Mouse (Mus musculus) CD4-positive, CD25-positive, alpha-beta regulatory T cell, adult 2 months (primary cell): ENCODE measurements around the gene Igsf3.

Experiments used
- DNase-seq: peaks from one replicate; pipeline ENCODE4 v3.0.0-alpha.2; 2012; ENCODE audit warnings: low read depth, low spot score

Gene Igsf3

DNA sequence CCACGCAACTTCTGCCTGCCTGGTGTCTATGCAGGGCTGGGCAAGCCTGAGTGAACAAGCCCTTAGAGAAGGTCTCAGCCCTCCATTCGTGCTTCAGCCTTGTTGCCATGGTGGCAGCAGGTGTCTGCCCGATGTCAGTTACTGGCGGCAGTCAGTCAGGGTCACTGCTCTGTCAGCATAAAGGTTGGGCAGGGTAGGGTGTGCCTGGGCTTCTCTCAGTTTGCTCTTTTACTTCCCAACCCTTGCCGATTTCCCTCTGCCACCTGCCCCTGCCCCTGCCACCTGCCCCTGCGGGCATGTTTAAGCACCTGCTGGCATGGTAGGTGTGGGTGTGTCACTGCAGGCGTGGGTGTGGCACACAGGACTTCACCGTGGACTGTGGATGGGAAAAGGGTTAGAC is 67.6 kb downstream of the Igsf3 start:
- no peak for DNase-seq

- no peak for DNase-seq
These were observed 70.4 kb downstream of the Igsf3 start for GRCm38 (mm10) chr3:101447239-101447638.

GRCm38 (mm10) chr3:101448765-101449164 is 71.9 kb downstream of the Igsf3 start:
- DNase-seq, result no peak

DNA sequence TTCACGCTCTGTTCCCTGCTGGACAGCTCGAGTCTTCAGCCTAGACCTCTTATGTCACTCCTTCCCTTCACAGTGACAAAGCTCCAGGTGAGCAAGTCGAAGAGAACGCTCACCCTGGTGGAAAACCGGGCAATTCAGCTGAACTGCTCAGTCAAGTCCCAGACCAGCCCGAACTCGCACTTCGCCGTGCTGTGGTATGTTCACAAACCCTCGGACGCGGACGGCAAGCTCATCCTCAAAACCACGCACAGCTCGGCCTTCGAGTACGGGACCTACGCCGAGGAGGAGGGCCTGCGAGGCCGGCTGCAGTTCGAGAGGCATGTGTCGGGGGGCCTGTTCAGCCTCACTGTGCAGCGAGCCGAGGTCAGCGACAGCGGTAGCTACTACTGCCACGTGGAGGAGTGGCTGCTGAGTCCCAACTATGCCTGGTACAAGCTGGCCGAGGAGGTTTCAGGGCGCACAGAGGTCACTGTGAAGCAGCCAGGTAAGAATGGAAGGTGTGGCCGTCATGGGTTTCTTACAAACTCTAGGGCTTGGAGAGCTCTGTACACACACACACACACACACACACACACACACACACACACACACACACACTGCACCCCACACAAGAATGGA is 74.0 kb downstream of the Igsf3 start:
- DNase-seq, result no peak

DNA sequence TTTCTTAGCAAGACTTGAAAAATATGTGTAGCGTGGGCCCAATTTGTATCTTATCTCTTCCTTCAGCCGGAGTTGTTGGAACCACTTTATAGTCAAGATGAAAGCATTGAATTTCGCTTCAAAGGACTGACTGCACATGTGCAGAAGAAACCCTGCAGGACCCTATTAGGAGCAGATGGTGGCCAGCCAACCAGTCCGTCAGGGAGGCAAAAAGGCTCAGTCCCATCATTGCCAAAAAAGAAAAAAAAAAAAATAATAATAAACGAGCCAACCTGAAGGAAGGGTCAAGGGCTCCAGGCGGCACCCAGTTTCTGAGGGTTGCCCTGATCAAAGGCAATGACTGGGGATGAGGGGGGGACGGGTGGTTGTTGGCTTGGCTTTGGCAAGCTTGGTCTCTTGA is 83.7 kb downstream of the Igsf3 start:
- DNase-seq, result no peak

- DNase-seq, result no peak
These were observed 84.2 kb downstream of the Igsf3 start for GRCm38 (mm10) chr3:101461046-101461445.

DNA sequence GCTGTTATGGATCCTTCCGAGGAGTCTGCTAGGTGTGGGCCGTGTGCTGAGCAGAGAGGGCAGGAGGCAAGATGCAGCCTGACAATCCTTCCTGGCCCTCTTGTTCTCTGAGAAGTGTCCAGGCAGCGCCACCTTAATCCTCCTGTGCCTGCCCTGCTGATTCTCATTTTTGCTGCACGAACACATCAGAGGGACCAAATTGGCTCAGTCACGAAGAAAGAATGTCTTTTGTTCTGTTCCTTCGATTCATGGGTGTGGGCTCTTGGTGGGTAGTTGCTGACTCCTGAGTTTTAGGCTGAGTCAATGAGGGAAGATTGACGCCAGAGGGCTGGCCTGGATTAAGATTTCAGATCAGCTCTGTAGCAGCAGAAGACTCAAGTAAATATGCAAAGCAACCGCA is 84.9 kb downstream of the Igsf3 start:
- DNase-seq, result no peak

- peak; percentile 88 for DNase-seq
These were observed 85.4 kb downstream of the Igsf3 start for GRCm38 (mm10) chr3:101462294-101462693.

DNA sequence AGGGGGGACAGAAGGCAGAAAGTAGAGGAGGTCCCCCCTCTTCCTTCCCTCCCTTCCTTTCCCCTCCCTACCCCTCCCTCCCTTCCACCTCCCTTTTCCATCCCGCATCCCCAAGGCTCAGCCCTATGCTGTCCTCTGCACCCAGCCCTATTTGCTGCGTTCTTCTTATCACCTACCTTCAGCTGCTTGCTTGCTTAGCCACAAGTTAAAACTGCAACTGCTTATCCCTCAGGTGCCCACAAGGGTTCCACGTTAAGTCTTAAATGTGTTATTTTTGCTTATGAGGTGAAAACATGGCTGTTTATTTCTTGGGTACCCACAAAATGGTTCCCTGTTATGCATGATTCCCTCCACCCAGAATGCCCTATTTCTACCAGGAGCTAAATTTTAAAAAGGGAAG is 86.6 kb downstream of the Igsf3 start:
- DNase-seq, result no peak

- no peak for DNase-seq
These were observed 92.8 kb downstream of the Igsf3 start for GRCm38 (mm10) chr3:101469675-101470074.

DNA sequence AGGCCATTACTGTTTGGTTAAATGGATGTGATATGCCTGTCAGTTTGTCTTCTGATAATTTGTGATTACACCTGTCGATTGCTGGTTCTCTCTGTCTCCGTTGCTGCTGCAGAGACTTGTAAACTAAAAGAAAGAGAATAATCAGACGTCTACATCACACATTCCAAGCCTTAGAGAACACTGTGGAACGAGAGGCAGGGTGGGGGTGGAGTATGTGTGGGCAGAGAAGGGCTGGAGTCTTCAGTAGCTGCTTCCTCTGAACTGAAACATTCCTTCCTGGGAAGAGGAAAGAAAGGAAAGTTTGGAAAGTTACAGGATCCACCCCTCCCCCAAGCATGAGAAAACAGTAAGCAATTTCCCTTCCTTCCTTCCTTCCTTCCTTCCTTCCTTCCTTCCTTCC is 95.0 kb downstream of the Igsf3 start:
- no peak for DNase-seq

DNA sequence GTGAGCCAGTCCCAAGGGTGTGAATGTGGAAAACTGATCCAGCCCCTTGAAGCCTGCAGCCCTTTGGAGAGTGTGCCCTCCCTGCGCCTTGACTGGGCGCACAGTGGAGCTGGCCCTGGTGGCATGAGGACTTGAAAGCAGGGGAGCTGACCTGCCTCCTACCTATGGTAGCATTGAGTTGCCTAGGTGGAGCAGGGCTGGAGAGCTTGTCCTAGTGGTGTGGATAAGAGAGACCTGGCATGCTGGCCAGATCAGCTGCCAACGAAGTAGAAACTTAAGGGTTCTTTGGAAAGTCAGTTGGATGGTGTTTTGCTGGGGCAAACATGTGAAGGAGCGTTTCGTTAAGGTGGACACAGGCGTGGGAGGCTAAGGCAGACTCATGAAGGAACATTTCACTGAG is 105.1 kb downstream of the Igsf3 start:
- DNase-seq, result no peak

DNA sequence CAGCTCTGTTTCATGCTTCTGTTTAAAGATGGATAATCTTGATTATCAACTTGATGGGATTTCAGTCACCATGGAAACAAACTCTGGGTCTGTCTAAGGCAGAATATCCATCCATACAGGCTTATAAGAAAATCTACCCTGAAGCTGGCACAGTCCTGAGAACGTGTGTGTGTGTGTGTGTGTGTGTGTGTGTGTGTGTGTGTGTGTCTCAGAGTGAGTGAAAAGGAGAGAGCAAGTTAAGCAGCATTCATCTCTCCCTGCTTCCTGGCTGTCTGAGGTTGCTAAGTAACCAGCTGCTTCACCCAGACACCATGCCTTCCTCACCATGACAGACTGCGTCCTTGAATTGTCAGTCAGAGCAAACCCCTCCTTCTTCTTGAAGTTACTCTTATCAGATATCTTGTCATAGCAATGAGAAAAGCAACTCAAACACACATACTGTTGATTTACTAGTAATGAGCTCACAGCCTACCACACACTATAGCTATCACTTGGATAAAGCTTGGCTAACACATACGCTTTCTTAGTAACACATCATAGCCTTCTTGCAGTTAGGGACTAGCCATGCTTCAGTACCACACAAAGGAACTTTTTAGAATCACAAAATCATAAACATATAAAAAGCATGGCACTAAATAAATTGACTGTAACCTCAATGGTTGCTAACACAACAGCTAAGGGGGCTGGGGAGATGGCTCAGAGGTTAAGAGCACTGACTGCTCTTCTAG is 106.5 kb downstream of the Igsf3 start:
- no peak for DNase-seq

DNA sequence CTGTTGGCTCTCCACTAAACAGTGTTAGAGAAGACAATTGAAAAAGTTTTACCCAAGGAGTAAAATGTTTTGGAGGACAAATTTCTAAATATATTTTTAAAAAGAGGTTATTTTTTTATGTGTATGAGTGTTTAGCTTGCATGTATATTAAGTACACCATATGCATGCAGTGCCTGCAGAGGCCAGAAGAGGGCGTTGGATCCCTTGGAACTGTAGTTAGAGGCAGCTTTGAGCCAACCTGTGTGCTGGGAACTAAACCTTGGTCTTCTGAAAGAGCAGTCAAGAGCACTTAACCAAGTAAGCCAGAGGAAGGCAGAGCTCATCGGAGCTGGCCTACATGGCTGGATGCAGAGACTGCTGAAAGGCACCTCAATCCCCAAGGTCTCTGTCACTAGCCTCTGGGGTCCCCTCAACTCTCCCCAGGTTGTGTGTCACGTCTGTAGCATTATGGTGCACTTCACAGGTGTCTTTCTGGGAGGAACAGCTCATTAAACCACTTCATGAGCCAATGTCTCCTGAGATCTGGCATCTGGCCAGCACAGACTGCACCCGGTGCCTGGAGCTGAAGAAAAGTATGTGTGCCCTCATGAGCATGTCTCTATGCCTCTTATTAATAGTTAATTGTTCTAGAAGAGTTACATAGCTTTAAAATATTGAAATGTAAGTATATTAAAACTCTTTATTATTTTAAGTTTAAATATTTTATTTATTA is 109.3 kb downstream of the Igsf3 start:
- peak; percentile 31 for DNase-seq

- no peak for DNase-seq
These were observed 110.6 kb downstream of the Igsf3 start for GRCm38 (mm10) chr3:101487436-101487835.

DNA sequence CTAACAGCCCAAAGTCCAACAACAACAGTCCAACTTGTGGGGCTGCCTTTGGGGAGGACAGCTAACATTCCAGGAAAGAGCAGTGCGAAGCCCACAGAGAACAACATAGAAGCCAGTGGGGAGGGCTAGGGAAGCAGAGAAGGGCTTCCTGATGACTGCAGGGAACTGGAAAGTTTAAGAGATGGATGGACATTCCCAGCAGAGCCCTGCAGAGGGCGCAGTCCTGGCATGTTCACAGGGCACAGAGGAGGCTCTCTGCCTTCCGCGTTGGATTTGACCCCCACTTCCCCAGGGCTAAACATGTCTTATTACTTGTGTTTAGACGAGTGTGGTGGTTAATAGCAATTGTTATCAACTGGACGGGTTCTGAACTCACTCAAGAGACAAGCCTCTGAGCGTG is 111.3 kb downstream of the Igsf3 start:
- DNase-seq, result no peak

GRCm38 (mm10) chr3:101490515-101490914 is 113.6 kb downstream of the Igsf3 start:
- no peak for DNase-seq

GRCm38 (mm10) chr3:101492908-101493307 is 116.0 kb downstream of the Igsf3 start:
- no peak for DNase-seq

DNA sequence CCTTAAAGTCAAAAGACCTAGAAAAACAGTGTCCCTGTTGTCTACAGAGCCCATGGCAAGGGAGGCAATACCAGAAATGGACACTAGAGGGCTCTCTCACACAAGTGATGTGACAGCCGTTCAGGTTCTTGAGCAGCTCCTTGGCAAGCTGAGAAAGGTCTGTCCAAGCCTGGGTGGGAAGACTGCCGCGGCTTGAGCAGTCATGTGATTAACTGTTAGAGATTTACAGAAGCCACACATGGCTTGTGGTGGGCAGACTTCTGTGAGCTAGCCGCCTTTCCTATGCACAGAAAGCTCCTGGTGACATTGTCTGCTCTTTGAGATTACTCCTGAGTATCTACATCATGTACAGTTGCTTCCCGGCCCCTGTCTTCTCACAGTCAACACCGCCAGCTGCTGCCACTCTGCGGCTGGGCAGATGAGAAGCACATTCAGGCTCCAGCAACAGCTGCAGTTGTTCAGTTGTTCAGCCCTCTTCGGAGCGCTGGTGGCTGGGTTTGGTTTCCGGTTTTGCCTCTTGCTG is 117.1 kb downstream of the Igsf3 start:
- DNase-seq, result peak; percentile 93

DNA sequence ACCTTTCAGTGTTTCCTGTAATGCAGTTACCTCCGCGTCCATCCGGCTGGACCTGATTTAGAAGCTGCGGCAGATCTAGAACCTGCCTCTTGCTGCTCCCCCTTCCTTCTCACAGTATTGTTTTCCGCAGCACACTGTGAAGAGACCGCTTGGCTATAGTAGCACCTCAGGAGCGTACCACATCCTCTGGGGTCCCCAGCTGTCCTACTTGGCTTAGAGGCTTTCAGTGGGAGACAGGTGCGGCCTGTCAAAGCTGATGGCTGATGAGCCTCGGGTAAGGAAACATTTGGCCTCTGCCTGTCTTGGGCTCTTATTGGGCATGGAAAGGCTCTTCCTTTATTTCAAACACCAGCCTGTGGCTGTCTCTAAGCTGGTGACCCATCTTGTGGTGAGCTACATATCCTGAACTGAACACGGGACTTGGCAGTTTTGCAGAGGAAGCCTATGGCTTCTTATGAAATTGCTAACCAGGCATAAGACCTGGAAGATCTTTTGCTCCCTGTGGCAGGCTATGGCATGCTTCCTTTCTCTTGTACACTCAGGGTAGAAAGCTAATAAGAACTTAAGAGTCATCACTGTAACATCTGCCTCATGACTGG is 120.6 kb downstream of the Igsf3 start:
- DNase-seq, result no peak

DNA sequence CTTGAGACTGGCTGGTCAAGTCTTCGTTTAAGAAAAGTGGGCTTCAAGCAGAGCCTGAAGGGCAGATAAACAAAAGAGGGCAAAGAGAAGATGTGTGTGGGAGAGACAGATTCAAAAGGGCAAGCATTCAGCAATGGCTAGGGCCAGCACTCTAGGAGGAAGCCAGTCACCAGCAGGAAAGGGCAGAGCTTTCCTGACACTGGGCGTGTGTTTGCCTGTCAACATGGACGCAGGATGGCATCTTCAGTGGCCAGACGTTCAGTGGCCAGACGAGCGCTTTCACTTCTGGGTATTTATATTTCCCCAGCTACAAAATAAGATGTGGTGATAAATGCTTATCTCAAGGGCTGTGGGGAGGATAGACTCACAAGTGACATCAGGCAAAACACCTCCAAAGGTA is 123.0 kb downstream of the Igsf3 start:
- no peak for DNase-seq

DNA sequence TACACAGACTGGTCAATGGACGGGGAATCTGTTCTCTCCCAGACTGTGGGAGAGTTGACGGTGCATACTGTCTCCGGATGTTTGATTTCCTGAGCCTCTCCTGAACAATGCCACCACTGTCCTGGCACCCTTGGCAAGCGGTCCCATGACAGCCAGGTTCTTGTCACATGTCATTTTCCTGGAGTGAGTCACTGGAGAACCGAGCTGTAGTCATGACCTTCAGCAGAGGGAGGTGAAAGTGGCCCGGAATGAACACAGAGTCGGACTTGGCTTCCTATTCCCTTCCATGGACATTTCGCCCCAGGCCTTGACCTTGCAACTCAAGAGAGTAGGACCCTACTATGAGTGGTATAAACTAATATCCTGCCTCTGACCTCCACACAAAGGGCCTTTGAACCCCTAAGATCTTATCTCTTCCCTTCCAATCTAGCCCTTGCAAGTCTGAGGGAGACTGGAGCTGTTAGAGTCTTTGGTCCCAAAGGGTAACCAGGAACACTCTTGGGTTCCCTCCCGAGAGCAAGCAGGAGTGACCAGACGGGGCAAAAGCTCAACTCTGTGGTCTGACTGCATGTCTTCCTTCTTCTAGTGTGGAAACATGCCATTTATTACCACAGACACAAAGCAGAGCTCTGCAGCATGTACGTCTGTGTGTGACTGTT is 123.6 kb downstream of the Igsf3 start:
- DNase-seq, result no peak
